Mouse (Mus musculus) heart, postnatal 4 days (tissue): ENCODE data around the gene Crtac1. TPM values are rescaled to one million over a fixed set of nuclear protein-coding genes. Genes with fewer than 3 reads are reported as not detected.

Experiments used
- DNase-seq: peaks from one replicate; pipeline ENCODE4 v3.0.0; 2021
- total RNA-seq, 2 experiments: library from RNA; stranded (reverse); gene quantifications; 2 replicates each; pipeline ENCODE4 v1.2.3; 2021

Gene Crtac1
- total RNA-seq, 2 experiments from 2014 or later: 0.29 to 0.52 TPM

GRCm38 (mm10) chr19:42415042-42415441 is 16.5 kb downstream of the Crtac1 start:
- no peak for DNase-seq

- DNase-seq: no peak
Observed at GRCm38 (mm10) chr19:42409856-42410255, 21.7 kb downstream of the Crtac1 start.

GRCm38 (mm10) chr19:42409226-42409625 is 22.4 kb downstream of the Crtac1 start:
- DNase-seq: no peak

- DNase-seq: no peak
Observed at GRCm38 (mm10) chr19:42404364-42404763, 27.2 kb downstream of the Crtac1 start.

DNA sequence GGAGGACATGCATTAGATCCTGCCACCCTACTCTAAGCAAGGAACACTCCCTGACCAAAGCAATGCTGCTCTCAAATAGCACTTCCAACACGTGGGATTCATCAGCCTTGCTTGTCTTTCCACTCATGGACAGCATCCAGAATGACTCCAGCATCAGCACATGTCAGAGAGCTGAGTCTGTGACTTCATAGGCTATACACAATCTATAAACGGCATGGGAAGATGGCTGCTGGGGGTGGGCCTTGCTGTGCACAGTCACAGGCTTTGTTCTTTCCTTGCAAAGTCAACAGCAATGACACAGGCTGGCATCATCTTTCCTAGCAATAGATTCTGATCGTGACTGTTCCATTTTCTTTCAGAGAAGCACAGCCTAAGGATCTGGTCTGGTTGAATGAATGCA is 31.6 kb downstream of the Crtac1 start:
- DNase-seq: no peak

GRCm38 (mm10) chr19:42397281-42397680 is 34.3 kb downstream of the Crtac1 start:
- DNase-seq: peak; percentile 63

- no peak for DNase-seq
Observed at GRCm38 (mm10) chr19:42394848-42395534, 36.6 kb downstream of the Crtac1 start.

- no peak for DNase-seq
Observed at GRCm38 (mm10) chr19:42393920-42394319, 37.7 kb downstream of the Crtac1 start.

GRCm38 (mm10) chr19:42392094-42392493 is 39.5 kb downstream of the Crtac1 start:
- DNase-seq: no peak

DNA sequence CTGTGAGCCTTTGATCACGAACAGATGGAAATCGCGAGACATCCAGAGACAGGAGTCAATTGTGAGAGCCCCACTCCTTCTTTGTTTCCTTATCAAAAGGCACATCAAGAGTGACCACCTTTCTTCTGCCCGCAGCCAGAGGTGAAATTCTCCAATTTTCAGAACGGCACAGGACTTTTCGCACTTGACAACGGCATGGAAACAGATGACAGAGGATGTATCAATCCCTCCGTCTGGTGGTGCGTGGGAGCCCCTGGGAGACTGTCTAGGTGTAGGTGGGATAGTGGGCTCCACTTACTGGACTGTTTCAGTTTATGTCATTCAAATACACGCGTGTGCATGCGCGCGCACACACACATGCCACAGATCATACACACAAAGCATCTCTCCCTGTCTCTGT is 42.0 kb downstream of the Crtac1 start:
- DNase-seq: no peak

DNA sequence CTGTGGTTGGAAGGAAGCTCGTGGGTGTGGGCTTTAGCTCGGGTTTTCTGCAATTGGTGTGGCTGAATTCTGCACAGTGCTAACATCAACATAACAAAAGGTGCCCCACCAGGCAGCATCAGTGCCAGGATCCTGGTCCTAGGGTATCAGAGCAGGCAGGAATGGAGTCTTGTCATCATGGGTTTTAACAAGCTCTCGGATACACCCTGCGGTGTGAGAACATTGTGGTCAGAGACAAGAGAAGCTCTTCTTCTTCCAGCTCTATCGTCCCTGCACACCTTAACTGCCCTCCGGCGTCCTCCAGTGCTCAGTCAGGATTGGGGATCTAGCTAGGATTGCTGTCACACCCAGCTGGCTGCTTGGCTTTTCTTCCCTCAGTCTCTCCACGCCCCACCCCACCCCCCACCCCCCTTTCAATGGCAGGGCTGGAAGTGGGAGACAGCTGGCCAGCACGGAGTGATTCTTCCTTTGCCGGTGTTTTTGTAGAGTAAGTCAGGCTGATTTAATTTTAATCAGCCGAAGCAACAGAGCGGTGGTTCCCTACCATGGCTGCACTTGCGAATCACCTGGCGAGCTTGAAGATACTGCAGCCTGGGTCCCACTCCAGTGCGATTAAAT is 46.5 kb downstream of the Crtac1 start:
- no peak for DNase-seq

GRCm38 (mm10) chr19:42380981-42381373 is 50.6 kb downstream of the Crtac1 start:
- no peak for DNase-seq

DNA sequence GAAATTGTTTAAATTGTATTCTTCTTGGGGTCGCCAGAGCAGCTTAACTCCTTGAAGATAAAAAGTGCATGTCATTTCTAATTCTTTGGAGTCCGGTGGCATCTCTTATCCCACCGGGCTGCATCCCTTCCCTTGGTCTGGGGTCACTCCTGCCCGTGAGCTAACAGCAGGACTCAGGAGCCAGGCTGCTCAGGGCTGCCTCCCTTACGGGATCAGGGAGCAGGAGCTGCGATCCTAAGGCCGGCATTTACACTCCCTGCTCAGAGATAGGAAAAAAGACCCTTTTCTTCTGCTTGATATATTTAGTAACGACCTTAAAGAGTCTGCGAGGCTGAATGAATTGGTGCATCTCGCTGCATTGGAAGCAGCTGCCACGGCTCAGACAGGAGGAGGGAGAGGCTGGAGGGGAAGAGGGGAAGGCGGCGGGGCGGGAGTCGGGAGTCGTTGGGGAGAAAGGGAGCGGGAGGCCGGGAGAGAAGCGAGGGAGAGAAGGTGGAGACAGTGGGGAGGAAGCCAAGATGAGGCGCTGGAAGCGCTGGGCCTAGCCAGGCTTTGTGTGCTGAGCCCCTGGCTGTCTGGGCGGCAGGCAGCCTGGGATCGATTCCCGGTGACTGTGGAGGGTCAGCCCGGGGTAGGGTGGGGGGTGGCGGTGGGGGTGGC is 51.1 kb downstream of the Crtac1 start:
- peak; percentile 21 for DNase-seq

DNA sequence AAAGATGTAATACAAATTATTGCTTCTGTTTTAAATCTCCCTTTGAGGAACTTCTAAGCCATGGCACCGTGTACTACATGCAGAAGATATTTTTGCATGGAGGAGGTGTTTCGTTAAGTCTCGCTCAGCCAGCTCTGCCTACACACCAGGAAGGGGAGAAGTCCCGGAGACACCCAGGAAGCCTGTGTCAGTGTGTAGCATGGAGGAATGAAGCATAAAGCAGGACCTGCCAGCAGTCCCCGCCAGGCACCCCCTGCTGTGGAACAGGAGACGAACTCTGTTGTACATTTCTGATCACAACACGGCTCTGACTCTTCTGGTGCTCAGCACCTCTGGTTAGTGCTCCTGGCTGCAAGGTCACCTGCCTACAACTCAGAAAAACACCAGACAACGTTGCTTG is 51.8 kb downstream of the Crtac1 start:
- DNase-seq: no peak

- DNase-seq: no peak
Observed at GRCm38 (mm10) chr19:42377206-42377605, 54.4 kb downstream of the Crtac1 start.

- no peak for DNase-seq
Observed at GRCm38 (mm10) chr19:42363551-42363950, 68.0 kb downstream of the Crtac1 start.

DNA sequence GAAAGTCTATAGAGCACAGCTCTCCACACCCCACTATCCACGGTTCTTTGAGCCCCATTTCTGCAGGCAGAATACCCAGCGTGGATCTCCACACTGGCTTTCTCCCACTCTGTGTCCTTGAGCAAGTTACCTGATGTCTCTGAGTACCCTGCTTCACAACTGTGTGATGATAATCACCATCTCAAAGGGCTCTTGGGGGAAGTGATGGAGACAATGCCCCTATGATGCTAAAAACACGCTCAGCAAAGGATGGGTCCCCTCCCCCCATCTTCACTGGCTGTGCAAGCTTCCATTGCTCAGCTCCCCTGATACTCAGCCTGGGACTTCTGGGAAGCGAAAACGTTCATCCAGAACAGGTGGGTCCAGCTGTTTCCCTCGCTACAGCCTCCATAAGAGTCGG is 73.2 kb downstream of the Crtac1 start:
- no peak for DNase-seq

DNA sequence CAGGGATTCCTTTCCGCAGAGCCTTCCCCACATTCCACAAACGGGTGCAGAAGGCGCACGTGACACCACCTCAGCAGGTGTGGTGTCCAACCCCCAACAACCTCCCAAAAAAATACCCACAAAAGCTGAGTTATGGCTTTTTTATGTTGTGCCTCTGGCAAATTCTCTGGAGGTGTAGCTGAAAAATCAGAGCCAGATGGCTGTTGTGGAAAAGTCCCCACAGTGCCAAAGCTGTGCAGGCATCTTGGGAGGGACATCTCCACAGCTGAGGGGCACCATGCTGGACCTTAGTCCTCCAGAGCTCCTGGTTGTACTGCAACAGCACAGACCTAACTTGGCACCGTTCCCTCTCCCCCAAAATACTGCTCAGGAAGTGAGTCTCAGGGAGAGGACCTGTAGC is 74.7 kb downstream of the Crtac1 start:
- DNase-seq: no peak

DNA sequence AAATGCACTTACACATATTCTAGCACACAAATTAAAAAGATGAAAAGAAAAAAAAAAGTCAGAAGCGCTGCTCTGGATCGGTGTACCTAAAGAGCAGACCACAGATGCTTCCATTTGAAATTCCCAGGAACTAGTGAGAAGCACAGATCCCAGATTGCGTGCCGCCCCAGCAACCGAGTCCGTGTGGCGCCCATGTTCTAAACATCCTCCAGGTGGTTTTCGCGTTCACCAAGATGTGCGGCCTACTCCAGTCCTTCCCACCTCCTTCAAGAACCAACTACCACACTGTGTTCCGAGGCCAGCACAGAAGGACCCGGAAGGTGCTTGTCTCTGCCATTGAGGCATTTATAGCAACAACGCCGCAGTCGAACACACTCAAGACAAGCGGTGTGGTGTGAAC is 76.1 kb downstream of the Crtac1 start:
- DNase-seq: no peak

DNA sequence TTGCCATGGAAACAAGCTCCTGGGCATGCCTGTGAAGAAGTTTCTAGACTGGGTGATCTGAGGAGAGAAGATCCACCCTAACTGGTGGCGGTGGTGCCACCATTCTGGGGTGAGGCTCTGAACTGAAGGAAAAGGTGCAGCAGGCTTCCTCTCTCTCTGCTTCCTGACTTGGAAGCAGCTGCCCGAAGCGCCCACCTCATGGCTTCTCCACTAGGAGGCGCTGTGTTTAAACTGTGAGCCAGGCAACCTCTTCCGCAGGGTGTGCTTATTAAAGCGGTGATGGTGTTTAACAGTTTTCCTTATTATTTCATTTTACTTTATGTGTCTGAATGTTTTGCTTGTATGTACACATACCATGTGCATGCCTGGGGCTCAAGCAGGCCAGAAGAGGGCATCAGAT is 90.4 kb downstream of the Crtac1 start:
- DNase-seq: peak; percentile 29

- no peak for DNase-seq
Observed at GRCm38 (mm10) chr19:42332081-42332736, 99.4 kb downstream of the Crtac1 start.

DNA sequence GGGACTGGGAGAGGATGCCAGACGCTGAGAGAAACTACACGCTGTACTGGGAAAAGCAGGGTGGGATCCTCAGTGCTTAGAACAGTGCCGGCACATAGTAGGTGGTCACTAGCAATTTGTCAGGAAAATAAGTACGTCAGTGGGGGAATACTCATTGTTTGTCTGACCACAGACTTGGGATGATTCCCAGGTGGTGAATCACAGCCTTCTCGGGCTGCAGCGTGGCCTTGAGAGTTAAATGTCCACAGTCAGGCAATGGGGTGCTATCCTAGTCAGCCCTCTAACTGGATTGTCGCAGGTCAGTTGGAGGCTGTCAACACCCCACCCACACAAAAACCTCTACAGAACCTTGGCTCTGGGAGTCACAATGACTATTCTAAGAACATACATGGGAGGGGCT is 100.1 kb downstream of the Crtac1 start:
- DNase-seq: no peak

DNA sequence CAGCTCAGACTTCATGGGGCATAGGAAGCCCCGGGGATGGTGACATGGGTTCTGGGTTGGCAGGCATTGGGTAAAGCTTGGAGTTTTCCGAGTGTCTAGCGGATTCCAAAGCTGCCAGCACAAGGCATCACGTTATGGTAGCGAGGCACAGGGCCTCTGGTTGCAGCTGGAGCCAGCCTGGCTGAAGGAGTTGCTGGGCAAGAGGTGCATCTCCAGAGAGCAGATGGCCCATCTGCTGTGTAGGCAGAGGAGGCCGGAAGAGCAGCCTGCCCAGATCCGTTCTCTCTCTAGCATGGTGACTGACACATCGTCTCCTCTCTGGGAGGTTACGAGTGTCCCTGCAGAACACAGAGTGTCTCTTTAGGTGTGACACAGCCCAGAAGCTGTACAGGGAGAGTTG is 103.4 kb downstream of the Crtac1 start:
- DNase-seq: no peak
